Mouse (Mus musculus) forebrain, postnatal 0 days (tissue): Measurements from ENCODE around the gene Car2. TPM values are rescaled to one million over a fixed set of nuclear protein-coding genes. Genes with fewer than 3 reads are reported as not detected.
A peak's percentile ranks its signal among the peaks of the same experiment; 100 is the strongest.

Experiments used
- ATAC-seq: fragments of 200-750 bp; cut with Nextera tagmentation; 2 replicates; pipeline ENCODE4 v1.8.0; 2017; ENCODE audit warnings: mild to moderate bottlenecking, moderate library complexity
- DNase-seq: peaks from one replicate; pipeline ENCODE4 v3.0.0-alpha.2; 2015
- H3K27ac ChIP-seq: fragments of 300-500 bp; sonication (generic); 2 replicates; pipeline ENCODE4 v1.5.1; 2014; ENCODE audit warnings: low read depth, mild to moderate bottlenecking, antibody characterized with exemption, low read length, moderate library complexity, mixed read lengths
- H3K27me3 ChIP-seq: fragments of 300-500 bp; sonication (generic); 2 replicates; pipeline ENCODE4 v1.6.1; 2014; ENCODE audit warnings: mild to moderate bottlenecking, low read length, mixed read lengths; ENCODE audit not compliant: insufficient read depth
- H3K36me3 ChIP-seq: fragments of 300-500 bp; sonication (generic); 2 replicates; pipeline ENCODE4 v1.6.1; 2014; ENCODE audit warnings: mild to moderate bottlenecking, moderate library complexity; ENCODE audit not compliant: insufficient read depth
- H3K4me1 ChIP-seq: fragments of 300-500 bp; sonication (generic); 2 replicates; pipeline ENCODE4 v1.6.1; 2014; ENCODE audit warnings: antibody characterized with exemption; ENCODE audit not compliant: insufficient read depth
- H3K4me2 ChIP-seq: fragments of 300-500 bp; sonication (generic); 2 replicates; pipeline ENCODE4 v1.6.1; 2014; ENCODE audit warnings: low read depth, mild to moderate bottlenecking, moderate library complexity
- H3K4me3 ChIP-seq: fragments of 300-500 bp; sonication (generic); 2 replicates; pipeline ENCODE4 v1.5.1; 2014; ENCODE audit warnings: low read depth, low read length, mixed read lengths
- H3K9ac ChIP-seq: fragments of 300-500 bp; sonication (generic); 2 replicates; pipeline ENCODE4 v1.6.1; 2014; ENCODE audit warnings: mild to moderate bottlenecking
- H3K9me3 ChIP-seq: fragments of 300-500 bp; sonication (generic); 2 replicates; pipeline ENCODE4 v1.6.1; 2016; ENCODE audit warnings: low read length
- CTCF ChIP-seq: sonication (generic); IDR thresholded peaks from 2 replicates; pipeline ENCODE4 v1.5.1; 2016; ENCODE audit warnings: antibody characterized with exemption, control low read depth, low read depth
- WGBS: fragments of 180-500 bp; shearing (Covaris S2); extraction: QIAGEN DNeasy Blood & Tissue Kit; methylation state at CpG from one replicate; pipeline ENCODE4 v1.1.7; 2014; 5-methylcytosine and 5-hydroxymethylcytosine counted together
- polyA plus RNA-seq: library from polyadenylated mRNA; unstranded; fragments of >200 nt; fragmentation: Nextera tagmentation; extraction: Ambion mirVana; gene quantifications from 2 replicates; pipeline ENCODE4 v1.2.1, GENCODE M21; 2015
- total RNA-seq: library from RNA; depleted of rRNA; stranded (reverse); fragments of >200 nt; gene quantifications from 2 replicates; pipeline ENCODE4 v1.2.3, GENCODE M21; 2014

Car2 gene
- total and polyA plus RNA-seq, 2 experiments from 2014 or later: 17.8 to 35.5 TPM

GRCm38 (mm10) chr3:14878749-14879223 lies 7.3 kb upstream of the Car2 start:
- Histone ChIP-seq H3K27ac (no peak overlapping the region), H3K9me3 (no peaks in the 10 kb centered on the region), H3K4me3 (no peak overlapping the region), H3K4me1 (no peaks in the 10 kb centered on the region), H3K9ac (no peak overlapping the region), H3K27me3 (no peaks in the 10 kb centered on the region), H3K36me3 (no peaks in the 10 kb centered on the region), H3K4me2 (no peak overlapping the region)
- ATAC-seq (no peak), DNase-seq (no peak)
- WGBS: 70% methylated on average over 6 of the region's 6 CpGs
- TF ChIP-seq CTCF: no peak

GRCm38 (mm10) chr3:14879293-14879692 lies 6.8 kb upstream of the Car2 start:
- H3K27me3 ChIP-seq: no peaks in the 10 kb centered on the region
- H3K4me2 ChIP-seq: no peak overlapping the region
- no peak overlapping the region for H3K9ac ChIP-seq
- H3K4me1 ChIP-seq: no peaks in the 10 kb centered on the region
- H3K36me3 ChIP-seq: no peaks in the 10 kb centered on the region
- H3K9me3 ChIP-seq: no peaks in the 10 kb centered on the region
- H3K4me3 ChIP-seq: no peak overlapping the region
- H3K27ac ChIP-seq: no peak overlapping the region
- TF ChIP-seq CTCF: no peak
- ATAC-seq (no peak), DNase-seq (no peak)
- WGBS: 85% methylated on average over 3 of the region's 3 CpGs

GRCm38 (mm10) chr3:14880277-14880676 lies 5.8 kb upstream of the Car2 start:
- Histone ChIP-seq H3K9me3 (no peaks in the 10 kb centered on the region), H3K9ac (no peak overlapping the region), H3K27ac (no peak overlapping the region), H3K4me1 (no peaks in the 10 kb centered on the region), H3K4me3 (no peak overlapping the region), H3K36me3 (no peaks in the 10 kb centered on the region), H3K27me3 (no peaks in the 10 kb centered on the region), H3K4me2 (no peak overlapping the region)
- no peak for ATAC-seq
- WGBS: 84% methylated on average over 2 of the region's 2 CpGs
- TF ChIP-seq CTCF: no peak
- no peak for DNase-seq

GRCm38 (mm10) chr3:14882005-14882404 lies 4.1 kb upstream of the Car2 start:
- Histone ChIP-seq H3K36me3 (no peaks in the 10 kb centered on the region), H3K4me2 (no peak overlapping the region), H3K9me3 (no peaks in the 10 kb centered on the region), H3K27me3 (no peaks in the 10 kb centered on the region), H3K27ac (no peak overlapping the region), H3K4me3 (no peak overlapping the region), H3K9ac (no peak overlapping the region), H3K4me1 (no peaks in the 10 kb centered on the region)
- no peak for ATAC-seq
- TF ChIP-seq CTCF: no peak
- no peak for DNase-seq

- 77% methylated on average over 3 of the region's 3 CpGs for WGBS
- Histone ChIP-seq H3K4me1 (no peaks in the 10 kb centered on the region), H3K4me3 (no peak overlapping the region), H3K27ac (no peak overlapping the region), H3K4me2 (no peak overlapping the region), H3K9me3 (no peaks in the 10 kb centered on the region), H3K36me3 (no peaks in the 10 kb centered on the region), H3K9ac (no peak overlapping the region), H3K27me3 (no peaks in the 10 kb centered on the region)
- no peak for TF ChIP-seq CTCF
- DNase-seq (no peak), ATAC-seq (no peak)
Measured at GRCm38 (mm10) chr3:14882756-14883155, 3.3 kb upstream of the Car2 start.

GRCm38 (mm10) chr3:14884826-14885225 lies 1.2 kb upstream of the Car2 start:
- Histone ChIP-seq H3K9me3 (no peaks in the 10 kb centered on the region), H3K36me3 (no peaks in the 10 kb centered on the region), H3K4me2 (no peak overlapping the region), H3K27ac (no peak overlapping the region), H3K27me3 (no peaks in the 10 kb centered on the region), H3K9ac (no peak overlapping the region), H3K4me3 (no peak overlapping the region), H3K4me1 (no peaks in the 10 kb centered on the region)
- no peak for DNase-seq
- TF ChIP-seq CTCF: no peak
- no peak for ATAC-seq

- WGBS: 41% methylated on average over 11 of the region's 11 CpGs
- no peak for ATAC-seq
Measured at GRCm38 (mm10) chr3:14887134-14887666, 1.1 kb downstream of the Car2 start.

More at GRCm38 (mm10) chr3:14887134-14887666, 1.1 kb downstream of the Car2 start:
- no peaks in the 10 kb centered on the region for H3K27me3 ChIP-seq
- peak; percentile 29 for TF ChIP-seq CTCF
- H3K9me3 ChIP-seq: no peaks in the 10 kb centered on the region
- H3K4me1 ChIP-seq: no peaks in the 10 kb centered on the region
- peak overlapping the region; percentile 90 for H3K4me2 ChIP-seq
- peak overlapping the region; percentile 64; the same call in 1 of the 2 replicates for H3K27ac ChIP-seq
- H3K4me3 ChIP-seq: peak overlapping the region; percentile 86
- DNase-seq: peak; percentile 16
- H3K9ac ChIP-seq: peak overlapping the region; percentile 70; the same call in 1 of the 2 replicates
- no peaks in the 10 kb centered on the region for H3K36me3 ChIP-seq
